ENCODE assay signal across 8 mouse cellular contexts in genomic region chr9:71806422-71806805, GRCm38 (mm10). TPM values are rescaled to one million over a fixed set of nuclear protein-coding genes. Genes with fewer than 3 reads are reported as not detected.
DNase-seq lines count a peak whose midpoint lies in the region; ATAC-seq and TF ChIP-seq lines count a peak whose summit lies in the region.
"Had no signal": no experiment of that assay in that cellular context is flagged by ENCODE, and none has a peak within 500 bp of the region (broad histone marks: within the 10 kb centered on the region; RNA-seq: fewer than 3 reads in every experiment).

No protein-coding gene starts in this region.

- no peaks in the 10 kb centered on the region for H3K27me3 ChIP-seq in stomach, postnatal 0 days (ENCODE audit: control insufficient read depth, insufficient read depth, low read length)
- H3K27me3 ChIP-seq: neural tube, embryonic 12.5 days had no signal

- ATAC-seq in common myeloid progenitor, adult 5-6 weeks (replicated peaks; ENCODE audit: low read depth, poor library complexity, severe bottlenecking), result peak; percentile 72
- ATAC-seq in stomach, postnatal 0 days (ENCODE audit: low FRiP score, low TSS enrichment), result peak; percentile 61; the same call in 1 of the 2 replicates

- H3K27ac ChIP-seq in stomach, postnatal 0 days (replicated peaks), result no peak overlapping the region
- H3K27ac ChIP-seq: neural tube, embryonic 12.5 days had no signal

- intact Hi-C loops in gastrocnemius, postnatal 36 days (cut with DNase I), result loop anchor here (1.0 kb wide), 1 partner anchor 160 kb away; no protein-coding TSS in a partner anchor

- WGBS in stomach, postnatal 0 days, result 5% methylated on average over 2 of the region's 2 CpGs

- no peaks in the 10 kb centered on the region for H3K36me3 ChIP-seq in stomach, postnatal 0 days (ENCODE audit: control insufficient read depth, insufficient read depth, low read length)
- H3K36me3 ChIP-seq: neural tube, embryonic 12.5 days had no signal

- H3K4me3 ChIP-seq in stomach, postnatal 0 days (ENCODE audit: low read depth, low read length), result no peak overlapping the region
- H3K4me3 ChIP-seq: neural tube, embryonic 12.5 days had no signal

- peak; percentile 99 for TF ChIP-seq CTCF in stomach, postnatal 0 days (IDR thresholded peaks at IDR 0.05; ENCODE audit: low read depth)

- no peak overlapping the region for H3K4me2 ChIP-seq in stomach, postnatal 0 days (replicated peaks; ENCODE audit: low read depth)
- H3K4me2 ChIP-seq: neural tube, embryonic 12.5 days had no signal

- DNase-seq in adrenal gland, adult 8-10 months, result peak; percentile 70
- DNase-seq in gastrocnemius, postnatal 36 days, result peak; percentile 65 to 73
- DNase-seq in kidney, adult 8-10 months, result peak; percentile 76 to 88
- peak; percentile 64 for DNase-seq in liver
- peak; percentile 31 for DNase-seq in naive thymus-derived CD4-positive, alpha-beta T cell, adult 2 months (ENCODE audit: low read depth)
- peak; percentile 81 for DNase-seq in stomach, postnatal 0 days (ENCODE audit: low spot score)

- no peaks in the 10 kb centered on the region for H3K4me1 ChIP-seq in stomach, postnatal 0 days (replicated peaks; ENCODE audit: control insufficient read depth, insufficient read depth)
- H3K4me1 ChIP-seq: neural tube, embryonic 12.5 days had no signal

- no peak for TF ChIP-seq EP300 in stomach, postnatal 0 days (optimal IDR thresholded peaks at IDR 0.05)

- no peaks in the 10 kb centered on the region for H3K9me3 ChIP-seq in stomach, postnatal 0 days (ENCODE audit: control insufficient read depth, low read length)
- H3K9me3 ChIP-seq: neural tube, embryonic 12.5 days had no signal

- no peak overlapping the region for H3K9ac ChIP-seq in stomach, postnatal 0 days (ENCODE audit: low read length)
- H3K9ac ChIP-seq: neural tube, embryonic 12.5 days had no signal

RNA-seq across cellular contexts. Expression of gene Cgnl1, which starts 35.0 kb away (rescaled TPM):
- 100 to 1,000 TPM in 1 of 4 experiments, 10 to 100 TPM in 3; 90.0 to 142 (median 93.2) TPM for total RNA-seq in adrenal gland, adult 8-10 months (2022)
- total RNA-seq in common myeloid progenitor, adult 5-6 weeks (2017), result 0.09 and 0.63 TPM in 2 replicates
- 1 to 10 TPM; 4.0 to 7.6 TPM for total RNA-seq in gastrocnemius, postnatal 36 days (2021)
- polyA plus RNA-seq in stomach, postnatal 0 days (2015; fragmentation: Nextera tagmentation; extraction: Ambion mirVana), result 5.2 and 6.3 TPM in 2 replicates

Comparison
In these comparisons a context has a peak if more than half of its experiments do, and no peak if none do; other contexts are left out.
1. DNase-seq: peak in every context shown above with its lines; median percentile 82 in kidney, adult 8-10 months; 81 in stomach, postnatal 0 days; 70 in adrenal gland, adult 8-10 months; 69 in gastrocnemius, postnatal 36 days; 64 in liver; 31 in naive thymus-derived CD4-positive, alpha-beta T cell, adult 2 months.
2. RNA of gene Cgnl1, which starts 35.0 kb away (total RNA-seq): 90.0 to 142 TPM in adrenal gland, adult 8-10 months; 4.0 to 7.6 TPM in gastrocnemius, postnatal 36 days and 0.09 to 0.63 TPM in common myeloid progenitor, adult 5-6 weeks; every median in the first group is over 10 times any median in the second.